Mouse (Mus musculus) heart, postnatal 25 days (tissue): ENCODE results near the gene Omt2b. TPM values are rescaled to one million over a fixed set of nuclear protein-coding genes. Genes with fewer than 3 reads are reported as not detected.
"Not testable (repeated sequence)": the region's sequence is repeated elsewhere in the genome, so short reads cannot be mapped to it uniquely, and the experiment has no call there.

Experiments used
- DNase-seq: peaks from one replicate; pipeline ENCODE4 v3.0.0; 2022; ENCODE audit warnings: low spot score
- intact Hi-C: fragments of 180-260 bp; cut with DNase I; formaldehyde crosslinking; loops from one replicate; pipeline ENCODE4 v1.15.1; 2025
- total RNA-seq, 2 experiments: library from RNA; stranded (reverse); gene quantifications; 2 replicates each; pipeline ENCODE4 v1.2.3; 2021

Omt2b gene
- total RNA-seq: not detected

- intact Hi-C loops, DNase-seq: not testable (repeated sequence)
Measured at GRCm38 (mm10) chr9:78327289-78327688, at the start of gene Omt2b. Omt2b (plus strand) TSS chr9:78327589.

GRCm38 (mm10) chr9:78282002-78282711, 45.2 kb upstream of the Omt2b start:
- DNase-seq: not testable (repeated sequence)

GRCm38 (mm10) chr9:78289063-78289462, 38.3 kb upstream of the Omt2b start:
- intact Hi-C loops: not testable (repeated sequence)

More at GRCm38 (mm10) chr9:78282002-78282711, 45.2 kb upstream of the Omt2b start:
- intact Hi-C loops: not testable (repeated sequence)

GRCm38 (mm10) chr9:78289723-78290122, 37.7 kb upstream of the Omt2b start, which contains the start of gene Gm10639:
Gm10639 (plus strand) TSS chr9:78289923.
- intact Hi-C loops: loop anchor here (10.0 kb wide), 1 partner anchor 55 kb away; no protein-coding TSS in a partner anchor
- not testable (repeated sequence) for DNase-seq

More at GRCm38 (mm10) chr9:78289063-78289462, 38.3 kb upstream of the Omt2b start:
- DNase-seq: not testable (repeated sequence)

GRCm38 (mm10) chr9:78292462-78292861, 34.9 kb upstream of the Omt2b start:
- DNase-seq: not testable (repeated sequence)
- intact Hi-C loops: loop anchor here (10.0 kb wide), 1 partner anchor 52 kb away; no protein-coding TSS in a partner anchor

- intact Hi-C loops: loop anchor here (10.0 kb wide), 1 partner anchor 51 kb away; no protein-coding TSS in a partner anchor
- DNase-seq: not testable (repeated sequence)
Measured at GRCm38 (mm10) chr9:78293683-78294082, 33.7 kb upstream of the Omt2b start.

- intact Hi-C loops: loop anchor here (10.0 kb wide), 1 partner anchor 50 kb away; no protein-coding TSS in a partner anchor
- not testable (repeated sequence) for DNase-seq
Measured at GRCm38 (mm10) chr9:78294781-78295180, 32.6 kb upstream of the Omt2b start.

GRCm38 (mm10) chr9:78296089-78296488, 31.3 kb upstream of the Omt2b start:
- intact Hi-C loops: loop anchor here (10.0 kb wide), 1 partner anchor 49 kb away; no protein-coding TSS in a partner anchor
- DNase-seq: not testable (repeated sequence)

- DNase-seq: no peak
- intact Hi-C loops: loop anchor here (10.0 kb wide), 1 partner anchor 47 kb away; no protein-coding TSS in a partner anchor
Measured at GRCm38 (mm10) chr9:78298232-78298631, 29.2 kb upstream of the Omt2b start.

- not testable (repeated sequence) for DNase-seq
- intact Hi-C loops: loop anchor here (10.0 kb wide), 1 partner anchor 46 kb away; no protein-coding TSS in a partner anchor
Measured at GRCm38 (mm10) chr9:78299143-78299542, 28.2 kb upstream of the Omt2b start.

GRCm38 (mm10) chr9:78308122-78308521, 19.3 kb upstream of the Omt2b start:
- intact Hi-C loops, DNase-seq: not testable (repeated sequence)

GRCm38 (mm10) chr9:78314696-78315095, 12.7 kb upstream of the Omt2b start, which contains the start of gene Omt2a:
Omt2a (minus strand) TSS chr9:78314796.
- no peak for DNase-seq
- intact Hi-C loops: no loop called here

GRCm38 (mm10) chr9:78319499-78319898, 7.9 kb upstream of the Omt2b start:
- DNase-seq: no peak
- intact Hi-C loops: no loop called here

GRCm38 (mm10) chr9:78337050-78337449, 9.7 kb downstream of the Omt2b start:
- intact Hi-C loops, DNase-seq: not testable (repeated sequence)

GRCm38 (mm10) chr9:78340324-78340723, 12.9 kb downstream of the Omt2b start:
- intact Hi-C loops: loop anchor here (10.0 kb wide), 1 partner anchor 46 kb away; no protein-coding TSS in a partner anchor

GRCm38 (mm10) chr9:78342494-78342893, 15.1 kb downstream of the Omt2b start:
- intact Hi-C loops: loop anchor here (10.0 kb wide), 1 partner anchor 48 kb away; no protein-coding TSS in a partner anchor
- not testable (repeated sequence) for DNase-seq

More at GRCm38 (mm10) chr9:78340324-78340723, 12.9 kb downstream of the Omt2b start:
- DNase-seq: not testable (repeated sequence)

- not testable (repeated sequence) for DNase-seq
- intact Hi-C loops: loop anchor here (10.0 kb wide), 1 partner anchor 48 kb away; no protein-coding TSS in a partner anchor
Measured at GRCm38 (mm10) chr9:78343055-78343454, 15.7 kb downstream of the Omt2b start.

GRCm38 (mm10) chr9:78345235-78345634, 17.8 kb downstream of the Omt2b start:
- not testable (repeated sequence) for DNase-seq
- intact Hi-C loops: loop anchor here (10.0 kb wide), 1 partner anchor 50 kb away; no protein-coding TSS in a partner anchor

- intact Hi-C loops: loop anchor here (10.0 kb wide), 1 partner anchor 52 kb away; no protein-coding TSS in a partner anchor
- DNase-seq: no peak
Measured at GRCm38 (mm10) chr9:78347004-78347403, 19.6 kb downstream of the Omt2b start.
